Mouse (Mus musculus) bone marrow, adult 2 months (tissue): ENCODE measurements at regions not wholly inside any gene's neighbourhood (a gene's known extent, or its start where the extent isn't known, plus 50 kb on each side); places are given as distances from the start of the nearest gene placed in this dataset.

Experiments used
- CTCF ChIP-seq: fragments of 200-500 bp; IDR thresholded peaks from 2 replicates; pipeline ENCODE4 v1.5.1; 2011; ENCODE audit warnings: low read length, control low read depth; ENCODE audit not compliant: control insufficient read depth, insufficient read depth
- POLR2A ChIP-seq: fragments of 200-500 bp; IDR thresholded peaks from 2 replicates; pipeline ENCODE4 v1.6.1; 2011; ENCODE audit warnings: low read depth, mild to moderate bottlenecking, control low read depth, low read length, borderline replicate concordance; ENCODE audit not compliant: control insufficient read depth

- TF ChIP-seq POLR2A = no peak
- TF ChIP-seq CTCF = no peak
Measured at GRCm38 (mm10) chr9:113192773-113193172, 515.3 kb downstream of the Pdcd6ip start.
